Mouse (Mus musculus) lung, postnatal 0 days (tissue): ENCODE measurements around the gene Tescl.

Experiments
- CTCF ChIP-seq: IDR thresholded peaks from 2 replicates; pipeline ENCODE4 v1.5.1; 2016; ENCODE audit warnings: antibody characterized with exemption, mild to moderate bottlenecking
- EP300 ChIP-seq: IDR thresholded peaks from 2 replicates; pipeline ENCODE4 v1.6.1; 2016; ENCODE audit warnings: antibody characterized with exemption, mild to moderate bottlenecking, control low read depth

DNA sequence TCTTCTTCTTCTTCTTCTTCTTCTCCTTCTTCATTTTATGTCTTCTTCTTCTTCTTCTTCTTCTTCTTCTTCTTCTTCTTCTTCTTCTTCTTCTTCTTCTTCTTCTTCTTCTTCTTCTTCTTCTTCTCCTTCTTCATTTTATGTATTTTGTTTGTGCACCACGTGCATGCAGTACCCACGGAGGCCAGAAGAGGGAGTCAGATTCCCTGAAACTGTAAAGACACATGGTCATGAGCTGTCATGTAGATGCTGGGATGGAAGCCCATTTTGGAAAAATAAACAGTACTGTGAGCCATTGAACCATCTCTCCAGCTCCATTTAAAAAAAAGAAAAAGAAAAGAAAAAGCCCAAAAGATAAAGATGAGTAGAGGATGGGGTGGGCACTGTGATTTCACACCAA is 4.5 kb upstream of the Tescl start:
- TF ChIP-seq CTCF (peak; percentile 25), EP300 (no peak)
